Mouse (Mus musculus): ENCODE measurements around the gene Sept10. TPM values are rescaled to one million over a fixed set of nuclear protein-coding genes. Genes with fewer than 3 reads are reported as not detected.

Gene Sept10
- polyA plus RNA-seq, 1 experiment from 2014 or later, result 32.5 TPM

GRCm38 (mm10) chr10:59220824-59221472 lies 699 bp downstream of the Sept10 start:
- WGBS, result 1% methylated on average over 39 of the region's 39 CpGs
- no peak for DNase-seq (ENCODE audit: low spot score)

GRCm38 (mm10) chr10:59200011-59200410 lies 21.6 kb downstream of the Sept10 start:
- Histone ChIP-seq H3K27me3 (ENCODE audit: control insufficient read depth, insufficient read depth, low read length) (no peaks in the 10 kb centered on the region), H3K27ac (ENCODE audit: low read depth, low read length) (no peak overlapping the region), H3K4me2 (ENCODE audit: low read depth) (no peak overlapping the region), H3K36me3 (ENCODE audit: control insufficient read depth, insufficient read depth, low read length) (no peaks in the 10 kb centered on the region), H3K9me3 (ENCODE audit: control insufficient read depth, low read length) (no peaks in the 10 kb centered on the region), H3K9ac (ENCODE audit: low read length) (no peak overlapping the region), H3K4me3 (ENCODE audit: low read depth, low read length) (no peak overlapping the region), H3K4me1 (ENCODE audit: control insufficient read depth, insufficient read depth, low read length) (no peaks in the 10 kb centered on the region)
- DNase-seq (ENCODE audit: low spot score), result no peak
- no peak for ATAC-seq (ENCODE audit: insufficient read depth, low FRiP score, low TSS enrichment)

More at GRCm38 (mm10) chr10:59220824-59221472, 699 bp downstream of the Sept10 start:
- no peaks in the 10 kb centered on the region for H3K27me3 ChIP-seq (ENCODE audit: control insufficient read depth, insufficient read depth, low read length)
- H3K4me1 ChIP-seq (ENCODE audit: control insufficient read depth, insufficient read depth, low read length), result 0 out of 2 replicates have a peak, but pooled peaks cover 3% of the 10 kb centered on the region
- peak overlapping the region; percentile 80 for H3K9ac ChIP-seq (ENCODE audit: low read length)
- peak overlapping the region; percentile 100 for H3K4me2 ChIP-seq (ENCODE audit: low read depth)
- H3K36me3 ChIP-seq (ENCODE audit: control insufficient read depth, insufficient read depth, low read length), result no peaks in the 10 kb centered on the region
- no peaks in the 10 kb centered on the region for H3K9me3 ChIP-seq (ENCODE audit: control insufficient read depth, low read length)
- H3K4me3 ChIP-seq (ENCODE audit: low read depth, low read length), result peak overlapping the region; percentile 75
- peak overlapping the region; percentile 87 for H3K27ac ChIP-seq (ENCODE audit: low read depth, low read length)
- ATAC-seq (ENCODE audit: insufficient read depth, low FRiP score, low TSS enrichment), result no peak

GRCm38 (mm10) chr10:59196763-59197162 lies 24.9 kb downstream of the Sept10 start:
- Histone ChIP-seq H3K9ac (ENCODE audit: low read length) (0 out of 2 replicates have a peak overlapping the region, but pooled peaks have one; percentile 4), H3K4me1 (ENCODE audit: control insufficient read depth, insufficient read depth, low read length) (no peaks in the 10 kb centered on the region), H3K9me3 (ENCODE audit: control insufficient read depth, low read length) (no peaks in the 10 kb centered on the region), H3K27ac (ENCODE audit: low read depth, low read length) (no peak overlapping the region), H3K27me3 (ENCODE audit: control insufficient read depth, insufficient read depth, low read length) (no peaks in the 10 kb centered on the region), H3K4me2 (ENCODE audit: low read depth) (no peak overlapping the region), H3K4me3 (ENCODE audit: low read depth, low read length) (no peak overlapping the region), H3K36me3 (ENCODE audit: control insufficient read depth, insufficient read depth, low read length) (no peaks in the 10 kb centered on the region)
- ATAC-seq (ENCODE audit: insufficient read depth, low FRiP score, low TSS enrichment) (no peak), DNase-seq (ENCODE audit: low spot score) (no peak)
- 85% methylated on average over 3 of the region's 3 CpGs for WGBS

GRCm38 (mm10) chr10:59194891-59195290 lies 26.8 kb downstream of the Sept10 start:
- Histone ChIP-seq H3K27me3 (ENCODE audit: control insufficient read depth, insufficient read depth, low read length) (no peaks in the 10 kb centered on the region), H3K9me3 (ENCODE audit: control insufficient read depth, low read length) (no peaks in the 10 kb centered on the region), H3K27ac (ENCODE audit: low read depth, low read length) (no peak overlapping the region), H3K9ac (ENCODE audit: low read length) (no peak overlapping the region), H3K4me3 (ENCODE audit: low read depth, low read length) (no peak overlapping the region), H3K4me2 (ENCODE audit: low read depth) (no peak overlapping the region), H3K36me3 (ENCODE audit: control insufficient read depth, insufficient read depth, low read length) (no peaks in the 10 kb centered on the region), H3K4me1 (ENCODE audit: control insufficient read depth, insufficient read depth, low read length) (no peaks in the 10 kb centered on the region)
- no peak for ATAC-seq (ENCODE audit: insufficient read depth, low FRiP score, low TSS enrichment)
- 70% methylated on average over 5 of the region's 5 CpGs for WGBS
- DNase-seq (ENCODE audit: low spot score), result peak; percentile 21

- Histone ChIP-seq H3K27me3 (ENCODE audit: control insufficient read depth, insufficient read depth, low read length) (no peaks in the 10 kb centered on the region), H3K9ac (ENCODE audit: low read length) (no peak overlapping the region), H3K4me2 (ENCODE audit: low read depth) (no peak overlapping the region), H3K36me3 (ENCODE audit: control insufficient read depth, insufficient read depth, low read length) (no peaks in the 10 kb centered on the region; the same call in 1 of the 2 replicates), H3K4me1 (ENCODE audit: control insufficient read depth, insufficient read depth, low read length) (no peaks in the 10 kb centered on the region), H3K4me3 (ENCODE audit: low read depth, low read length) (no peak overlapping the region), H3K27ac (ENCODE audit: low read depth, low read length) (no peak overlapping the region), H3K9me3 (ENCODE audit: control insufficient read depth, low read length) (no peaks in the 10 kb centered on the region)
- 70% methylated on average over 3 of the region's 3 CpGs for whole genome bisulfite sequencing
- DNase-seq (ENCODE audit: low spot score), result no peak
- no peak for ATAC-seq (ENCODE audit: insufficient read depth, low FRiP score, low TSS enrichment)
These were observed 39.3 kb downstream of the Sept10 start for GRCm38 (mm10) chr10:59182306-59182705.

GRCm38 (mm10) chr10:59179620-59180019 lies 42.0 kb downstream of the Sept10 start:
- Histone ChIP-seq H3K4me2 (ENCODE audit: low read depth) (no peak overlapping the region), H3K9me3 (ENCODE audit: control insufficient read depth, low read length) (no peaks in the 10 kb centered on the region), H3K4me1 (ENCODE audit: control insufficient read depth, insufficient read depth, low read length) (no peaks in the 10 kb centered on the region), H3K27ac (ENCODE audit: low read depth, low read length) (no peak overlapping the region), H3K4me3 (ENCODE audit: low read depth, low read length) (no peak overlapping the region), H3K9ac (ENCODE audit: low read length) (no peak overlapping the region), H3K36me3 (ENCODE audit: control insufficient read depth, insufficient read depth, low read length) (no peaks in the 10 kb centered on the region; the same call in 1 of the 2 replicates), H3K27me3 (ENCODE audit: control insufficient read depth, insufficient read depth, low read length) (no peaks in the 10 kb centered on the region)
- DNase-seq (ENCODE audit: low spot score), result no peak
- 88% methylated on average over 3 of the region's 3 CpGs for WGBS
- ATAC-seq (ENCODE audit: insufficient read depth, low FRiP score, low TSS enrichment), result no peak

GRCm38 (mm10) chr10:59172539-59172938 lies 49.1 kb downstream of the Sept10 start:
- 96% methylated on average over 1 of the region's 1 CpGs for WGBS
- no peaks in the 10 kb centered on the region for H3K9me3 ChIP-seq (ENCODE audit: control insufficient read depth, low read length)
- no peak overlapping the region for H3K4me2 ChIP-seq (ENCODE audit: low read depth)
- no peak overlapping the region for H3K27ac ChIP-seq (ENCODE audit: low read depth, low read length)
- no peak overlapping the region for H3K4me3 ChIP-seq (ENCODE audit: low read depth, low read length)
- no peaks in the 10 kb centered on the region for H3K36me3 ChIP-seq (ENCODE audit: control insufficient read depth, insufficient read depth, low read length)
- H3K9ac ChIP-seq (ENCODE audit: low read length), result no peak overlapping the region
- no peak for ATAC-seq (ENCODE audit: insufficient read depth, low FRiP score, low TSS enrichment)
- no peaks in the 10 kb centered on the region for H3K27me3 ChIP-seq (ENCODE audit: control insufficient read depth, insufficient read depth, low read length)
- DNase-seq (ENCODE audit: low spot score), result no peak
- no peaks in the 10 kb centered on the region for H3K4me1 ChIP-seq (ENCODE audit: control insufficient read depth, insufficient read depth, low read length)

- no peak for DNase-seq (ENCODE audit: low spot score)
- Histone ChIP-seq H3K27ac (ENCODE audit: low read depth, low read length) (no peak overlapping the region), H3K4me2 (ENCODE audit: low read depth) (no peak overlapping the region), H3K4me3 (ENCODE audit: low read depth, low read length) (no peak overlapping the region), H3K9me3 (ENCODE audit: control insufficient read depth, low read length) (no peaks in the 10 kb centered on the region), H3K4me1 (ENCODE audit: control insufficient read depth, insufficient read depth, low read length) (no peaks in the 10 kb centered on the region), H3K27me3 (ENCODE audit: control insufficient read depth, insufficient read depth, low read length) (no peaks in the 10 kb centered on the region), H3K36me3 (ENCODE audit: control insufficient read depth, insufficient read depth, low read length) (no peaks in the 10 kb centered on the region), H3K9ac (ENCODE audit: low read length) (no peak overlapping the region)
- 76% methylated on average over 3 of the region's 3 CpGs for WGBS
- ATAC-seq (ENCODE audit: insufficient read depth, low FRiP score, low TSS enrichment), result no peak
These were observed 50.6 kb downstream of the Sept10 start for GRCm38 (mm10) chr10:59171042-59171441.

All from neural tube, embryonic 11.5 days (tissue).